Mouse (Mus musculus) ovary, postnatal 36 days (tissue): ENCODE measurements around the gene Dnase1l3.
"Not testable (repeated sequence)": the region's sequence is repeated elsewhere in the genome, so short reads cannot be mapped to it uniquely, and the experiment has no call there.

Source experiments
- DNase-seq: peaks from one replicate; pipeline ENCODE4 v3.0.0; 2022; ENCODE audit warnings: low spot score, mixed read lengths

Gene Dnase1l3

GRCm38 (mm10) chr14:8011938-8012337, 17.6 kb upstream of the Dnase1l3 start:
- DNase-seq: no peak

GRCm38 (mm10) chr14:8011297-8011696, 16.9 kb upstream of the Dnase1l3 start:
- no peak for DNase-seq

- no peak for DNase-seq
Observed at GRCm38 (mm10) chr14:8007923-8008322, 13.6 kb upstream of the Dnase1l3 start.

GRCm38 (mm10) chr14:8007486-8007885, 13.1 kb upstream of the Dnase1l3 start:
- DNase-seq: no peak

GRCm38 (mm10) chr14:8007084-8007483, 12.7 kb upstream of the Dnase1l3 start:
- DNase-seq: peak; percentile 25

GRCm38 (mm10) chr14:8006061-8006460, 11.7 kb upstream of the Dnase1l3 start:
- not testable (repeated sequence) for DNase-seq

- DNase-seq: no peak
Observed at GRCm38 (mm10) chr14:8003727-8004670, 9.6 kb upstream of the Dnase1l3 start.

GRCm38 (mm10) chr14:8003093-8003670, 8.8 kb upstream of the Dnase1l3 start:
- peak; percentile 40 for DNase-seq

- peak; percentile 87 for DNase-seq
Observed at GRCm38 (mm10) chr14:8002432-8003092, 8.2 kb upstream of the Dnase1l3 start, which contains the start of gene Abhd6. Gene Abhd6 (plus strand): TSS chr14:8002902.

GRCm38 (mm10) chr14:8000831-8001685, 6.7 kb upstream of the Dnase1l3 start:
- DNase-seq: no peak

- DNase-seq: no peak
Observed at GRCm38 (mm10) chr14:8000247-8000646, 5.9 kb upstream of the Dnase1l3 start.

- no peak for DNase-seq
Observed at GRCm38 (mm10) chr14:7999435-7999834, 5.1 kb upstream of the Dnase1l3 start.

GRCm38 (mm10) chr14:7999030-7999429, 4.7 kb upstream of the Dnase1l3 start:
- no peak for DNase-seq

- DNase-seq: peak; percentile 88
Observed at GRCm38 (mm10) chr14:7997255-7997696, 2.9 kb upstream of the Dnase1l3 start.

GRCm38 (mm10) chr14:7992158-7992557, 2.2 kb downstream of the Dnase1l3 start:
- DNase-seq: no peak

GRCm38 (mm10) chr14:7991108-7991776, 3.1 kb downstream of the Dnase1l3 start:
- no peak for DNase-seq

GRCm38 (mm10) chr14:7989961-7990360, 4.4 kb downstream of the Dnase1l3 start:
- no peak for DNase-seq

GRCm38 (mm10) chr14:7989371-7989770, 5.0 kb downstream of the Dnase1l3 start:
- no peak for DNase-seq

GRCm38 (mm10) chr14:7986913-7987312, 7.5 kb downstream of the Dnase1l3 start:
- DNase-seq: no peak

- no peak for DNase-seq
Observed at GRCm38 (mm10) chr14:7981226-7981625, 13.1 kb downstream of the Dnase1l3 start.

- no peak for DNase-seq
Observed at GRCm38 (mm10) chr14:7978183-7978582, 16.2 kb downstream of the Dnase1l3 start.
